Comparison of ENCODE assay signal across 22 mouse cellular contexts in the genomic region with DNA sequence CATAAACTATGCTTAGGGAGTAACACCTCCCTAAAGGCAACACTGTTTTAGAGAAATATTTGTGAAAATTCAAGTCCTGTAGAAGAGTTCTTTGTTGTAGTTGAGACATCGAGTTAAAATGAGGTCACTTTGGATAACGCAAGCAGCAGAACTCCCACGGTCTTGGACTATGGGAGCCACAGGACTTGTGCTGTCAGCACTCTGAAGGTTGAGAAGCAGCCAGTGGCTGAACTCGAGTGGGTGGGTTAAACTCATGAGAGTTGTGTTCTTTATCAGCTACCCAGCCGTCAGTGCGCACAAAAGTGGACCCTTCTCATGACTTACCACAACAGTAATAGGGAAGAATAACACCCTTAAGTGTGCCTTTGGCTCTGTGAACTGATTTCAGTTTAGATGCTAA. TPM values are rescaled to one million over a fixed set of nuclear protein-coding genes. Genes with fewer than 3 reads are reported as not detected.
DNase-seq lines count a peak whose midpoint lies in the region; ATAC-seq and TF ChIP-seq lines count a peak whose summit lies in the region.
"Had no signal": no experiment of that assay in that cellular context is flagged by ENCODE, and none has a peak within 500 bp of the region (broad histone marks: within the 10 kb centered on the region; RNA-seq: fewer than 3 reads in every experiment).

No protein-coding gene starts in this region.

- no peak overlapping the region for H3K9ac ChIP-seq in liver, postnatal 0 days (replicated peaks)
- H3K9ac ChIP-seq: embryonic facial prominence, embryonic 12.5 days; liver, embryonic 15.5 days had no signal

- DNase-seq in heart, adult 11 months: peak; percentile 97
- DNase-seq in heart, embryonic 10.5 days (ENCODE audit: low spot score): no peak
- peak; percentile 50 for DNase-seq in adipocyte (ENCODE audit: low spot score)
- peak; percentile 61 to 73 for DNase-seq in heart, adult 9 months (ENCODE audit: low spot score in 2 of 2)
- peak; percentile 47 to 50 for DNase-seq in heart, postnatal 14 days
- DNase-seq in liver, postnatal 0 days: no peak
- DNase-seq in cerebellum, adult 9-10 months: no peak
- DNase-seq in left cerebral cortex, adult 9 months (ENCODE audit: low spot score in 2 of 2): no peak
- DNase-seq: B cell, adult 2 months; cerebellum, postnatal 36 days; layer of hippocampus, adult 9-11 months; left cerebral cortex, postnatal 4 days; right cerebral cortex, postnatal 4 days had no signal

- H3K9me3 ChIP-seq in heart, embryonic 10.5 days: no peaks in the 10 kb centered on the region
- H3K9me3 ChIP-seq in liver, postnatal 0 days (ENCODE audit: low read length): no peaks in the 10 kb centered on the region
- H3K9me3 ChIP-seq: embryonic facial prominence, embryonic 12.5 days; forebrain, embryonic 10.5 days; liver, embryonic 15.5 days; midbrain, embryonic 10.5 days had no signal

- H3K4me1 ChIP-seq in heart, embryonic 10.5 days: no peaks in the 10 kb centered on the region; the same call in 1 of the 2 replicates
- no peaks in the 10 kb centered on the region for H3K4me1 ChIP-seq in liver, postnatal 0 days (ENCODE audit: insufficient read depth)
- H3K4me1 ChIP-seq: forebrain, embryonic 10.5 days; liver, embryonic 15.5 days; midbrain, embryonic 10.5 days had no signal

- intact Hi-C loops in heart, postnatal 14 days (cut with DNase I): no loop called here

- no peak for TF ChIP-seq CTCF in liver, postnatal 0 days (IDR thresholded peaks at IDR 0.05; ENCODE audit: low read depth)

- no peak for TF ChIP-seq EP300 in liver, postnatal 0 days (IDR thresholded peaks at IDR 0.05; ENCODE audit: low read depth)

- H3K4me3 ChIP-seq in heart, embryonic 10.5 days: no peak overlapping the region
- H3K4me3 ChIP-seq in liver, postnatal 0 days (ENCODE audit: low read depth, low read length): no peak overlapping the region
- H3K4me3 ChIP-seq: embryonic facial prominence, embryonic 12.5 days; forebrain, embryonic 10.5 days; liver, embryonic 15.5 days; midbrain, embryonic 10.5 days had no signal

- H3K36me3 ChIP-seq in heart, embryonic 10.5 days: no peaks in the 10 kb centered on the region
- no peaks in the 10 kb centered on the region for H3K36me3 ChIP-seq in liver, postnatal 0 days (replicated peaks; ENCODE audit: insufficient read depth, low read length)
- H3K36me3 ChIP-seq: embryonic facial prominence, embryonic 12.5 days; forebrain, embryonic 10.5 days; liver, embryonic 15.5 days; midbrain, embryonic 10.5 days had no signal

- no peak overlapping the region for H3K4me2 ChIP-seq in liver, postnatal 0 days (ENCODE audit: low read depth, low read length)
- H3K4me2 ChIP-seq: embryonic facial prominence, embryonic 12.5 days; liver, embryonic 15.5 days had no signal

- H3K27ac ChIP-seq in heart, embryonic 10.5 days: no peak overlapping the region
- no peak overlapping the region for H3K27ac ChIP-seq in liver, postnatal 0 days (ENCODE audit: low read depth)
- H3K27ac ChIP-seq: forebrain, embryonic 10.5 days; kidney, postnatal 0 days; liver, embryonic 15.5 days; midbrain, embryonic 10.5 days had no signal

- WGBS in heart, embryonic 10.5 days: 47% methylated on average over 6 of the region's 6 CpGs
- WGBS in liver, postnatal 0 days (ENCODE audit: insufficient replicate concordance): 80% methylated on average over 6 of the region's 6 CpGs

- no peaks in the 10 kb centered on the region for H3K27me3 ChIP-seq in heart, embryonic 10.5 days (ENCODE audit: insufficient read depth, poor library complexity, severe bottlenecking)
- H3K27me3 ChIP-seq in liver, postnatal 0 days (ENCODE audit: insufficient read depth, low read length): no peaks in the 10 kb centered on the region
- H3K27me3 ChIP-seq: embryonic facial prominence, embryonic 12.5 days; liver, embryonic 15.5 days had no signal

- no peak for ATAC-seq in liver, postnatal 0 days
- ATAC-seq: Patski had no signal

RNA-seq across cellular contexts. Expression of a gene that starts 17.1 kb away (rescaled TPM):
- polyA plus RNA-seq in heart, embryonic 10.5 days (2016; fragmentation: Nextera tagmentation; extraction: Ambion mirVana): not detected in 2 replicates
- not detected for total RNA-seq in heart, postnatal 14 days (2021)
- polyA plus RNA-seq in liver, postnatal 0 days (2015; fragmentation: Nextera tagmentation; extraction: Ambion mirVana): not detected in 2 replicates
- total RNA-seq: hematopoietic stem cell, adult 5-6 weeks; monocyte, adult 5-6 weeks had no signal
- polyA plus RNA-seq: forebrain, embryonic 10.5 days; kidney, postnatal 0 days; midbrain, embryonic 10.5 days; neural tube, embryonic 14.5 days; Patski had no signal

RNA-seq across cellular contexts. Expression of a gene that starts 24.6 kb away (rescaled TPM):
- 17.5 and 50.5 TPM in 2 replicates for polyA plus RNA-seq in heart, embryonic 10.5 days (2016; fragmentation: Nextera tagmentation; extraction: Ambion mirVana)
- 10 to 100 TPM; 87.3 to 94.1 TPM for total RNA-seq in heart, postnatal 14 days (2021)
- polyA plus RNA-seq in liver, postnatal 0 days (2015; fragmentation: Nextera tagmentation; extraction: Ambion mirVana): 19.5 and 22.0 TPM in 2 replicates
- total RNA-seq: hematopoietic stem cell, adult 5-6 weeks; monocyte, adult 5-6 weeks had no signal
- polyA plus RNA-seq: Patski had no signal

RNA-seq across cellular contexts. Expression of a gene that starts 54.3 kb away (rescaled TPM):
- 0.18 and 0.29 TPM in 2 replicates for polyA plus RNA-seq in heart, embryonic 10.5 days (2016; fragmentation: Nextera tagmentation; extraction: Ambion mirVana)
- total RNA-seq in heart, postnatal 14 days (2021): under 1 TPM; 0.12 to 0.26 TPM
- not detected in 2 replicates for polyA plus RNA-seq in liver, postnatal 0 days (2015; fragmentation: Nextera tagmentation; extraction: Ambion mirVana)
- total RNA-seq: hematopoietic stem cell, adult 5-6 weeks; monocyte, adult 5-6 weeks had no signal
- polyA plus RNA-seq: neural tube, embryonic 14.5 days; Patski had no signal

Comparison
In these comparisons a context has a peak if more than half of its experiments do, and no peak if none do; other contexts are left out.
1. DNase-seq: peak in heart, adult 11 months (single experiment), adipocyte (single experiment), heart, adult 9 months (2 of 2) and heart, postnatal 14 days (2 of 2); none in heart, embryonic 10.5 days (single experiment), liver, postnatal 0 days (single experiment), cerebellum, adult 9-10 months (single experiment) and left cerebral cortex, adult 9 months (0 of 2).